Mouse (Mus musculus): ENCODE data around the gene Ahnak2.
A peak's percentile ranks its signal among the peaks of the same experiment; 100 is the strongest.

The Ahnak2 gene

DNA sequence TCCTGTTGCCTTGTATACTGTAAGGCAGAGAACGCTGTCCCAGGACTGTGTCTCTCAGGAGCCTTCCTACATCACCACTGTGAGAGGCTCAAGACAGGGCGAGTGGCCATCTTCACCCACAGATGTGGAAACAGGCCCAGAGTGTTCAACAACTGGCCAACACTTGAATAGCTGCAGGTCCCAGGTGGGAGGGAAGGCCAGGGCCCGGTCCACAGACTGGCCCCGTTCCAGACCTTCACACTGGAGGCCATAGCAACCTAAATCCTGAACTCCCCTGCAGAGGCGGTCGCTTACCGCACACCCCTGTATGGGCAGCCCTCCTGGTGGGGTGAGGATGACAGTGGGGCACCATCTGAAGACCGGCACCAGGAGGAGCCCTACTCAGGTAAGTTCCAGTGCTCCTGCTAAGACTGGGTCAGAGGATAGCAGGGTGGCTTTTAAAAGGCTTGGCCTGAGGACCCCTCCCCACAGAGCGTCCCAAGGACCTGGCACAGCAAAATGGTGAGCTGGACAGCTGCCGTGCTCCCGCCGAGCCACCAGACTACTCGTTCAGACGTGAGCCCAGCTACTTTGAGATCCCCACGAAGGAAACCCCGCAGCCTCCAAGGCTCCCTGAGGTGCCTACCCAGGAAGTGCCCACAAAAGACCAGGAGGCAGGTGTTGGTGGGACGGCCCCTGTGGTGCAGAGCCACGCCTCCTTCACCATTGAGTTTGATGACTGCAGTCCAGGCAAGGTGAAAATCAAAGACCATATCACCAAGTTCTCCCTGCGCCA, 67.4 kb downstream of the Ahnak2 start:
- no peak for DNase-seq (ENCODE audit: low read depth, low spot score)

DNA sequence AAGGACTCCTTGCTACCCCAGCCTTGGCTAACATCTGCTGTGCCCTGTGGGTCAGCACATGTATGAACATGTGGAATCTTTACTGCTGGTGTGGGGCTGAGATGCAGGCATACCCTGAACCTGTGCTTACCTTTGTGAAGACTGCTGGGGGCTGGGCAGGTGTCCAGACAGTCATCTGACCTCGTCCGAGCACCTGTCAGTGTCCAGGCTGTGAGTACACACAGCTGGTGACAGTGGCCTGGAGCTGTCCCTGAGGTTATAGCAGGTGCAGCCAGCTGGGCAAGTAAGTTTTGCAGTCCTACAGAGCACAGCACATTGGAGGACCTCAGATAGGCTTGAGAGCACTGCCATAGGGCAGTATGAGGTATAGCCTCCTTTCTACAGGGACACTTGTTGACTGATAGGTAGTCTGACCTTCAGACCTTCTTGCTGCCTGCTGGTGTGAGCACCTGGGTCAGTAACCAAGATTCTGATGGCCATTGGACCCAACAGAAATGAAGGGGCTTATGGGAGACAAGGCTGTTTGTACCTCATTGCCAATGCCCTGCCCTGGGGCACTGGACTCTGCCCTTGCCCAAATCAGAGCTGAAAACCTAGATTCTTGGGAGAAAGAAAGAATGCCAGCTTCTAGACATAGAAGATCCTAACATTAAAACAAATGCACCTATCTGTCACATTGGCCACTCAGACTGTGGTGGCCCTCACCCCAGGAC, 68.2 kb downstream of the Ahnak2 start:
- no peak for DNase-seq (ENCODE audit: low read depth, low spot score)

DNA sequence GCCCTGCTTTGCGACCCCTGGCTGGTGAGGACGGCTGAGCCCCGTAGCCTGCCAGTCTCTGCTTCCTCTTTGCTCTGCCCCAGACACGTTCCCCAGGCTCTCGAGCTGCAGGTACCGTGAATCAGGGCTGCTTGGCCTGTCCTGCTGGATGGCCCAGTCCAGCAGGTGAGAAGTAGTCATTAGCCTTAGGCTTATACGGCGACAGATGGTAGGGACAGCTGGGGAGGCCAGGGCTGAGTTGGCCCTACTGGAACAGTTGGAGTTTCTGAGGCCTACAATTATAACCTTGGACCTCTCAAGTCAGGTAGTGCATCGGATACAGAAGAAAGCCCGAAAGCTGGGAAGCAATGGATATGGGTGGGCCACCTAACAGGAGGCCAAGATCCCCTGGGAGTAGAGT, 69.9 kb downstream of the Ahnak2 start:
- DNase-seq (ENCODE audit: low read depth, low spot score), result no peak

DNA sequence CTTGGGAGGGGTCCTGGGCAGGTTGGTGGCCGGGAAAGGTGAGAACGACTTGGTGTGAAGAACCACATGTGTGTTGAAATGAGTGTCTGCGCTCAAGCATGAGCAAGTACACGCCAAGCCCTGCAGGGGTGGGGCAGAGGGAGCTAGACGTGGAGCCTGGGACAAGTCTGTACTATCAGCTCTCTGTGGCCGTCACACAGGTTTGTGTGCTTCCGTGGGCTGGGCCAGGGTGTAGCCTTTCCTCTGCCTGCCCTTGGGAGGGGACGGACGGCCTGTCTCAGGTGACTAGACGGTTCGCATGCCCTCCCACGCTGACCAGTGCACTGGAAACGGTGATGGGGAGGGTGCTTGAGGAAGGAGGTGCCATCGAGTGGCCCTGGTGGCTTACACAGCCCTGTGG, 71.6 kb downstream of the Ahnak2 start:
- no peak for DNase-seq (ENCODE audit: low read depth, low spot score)

DNA sequence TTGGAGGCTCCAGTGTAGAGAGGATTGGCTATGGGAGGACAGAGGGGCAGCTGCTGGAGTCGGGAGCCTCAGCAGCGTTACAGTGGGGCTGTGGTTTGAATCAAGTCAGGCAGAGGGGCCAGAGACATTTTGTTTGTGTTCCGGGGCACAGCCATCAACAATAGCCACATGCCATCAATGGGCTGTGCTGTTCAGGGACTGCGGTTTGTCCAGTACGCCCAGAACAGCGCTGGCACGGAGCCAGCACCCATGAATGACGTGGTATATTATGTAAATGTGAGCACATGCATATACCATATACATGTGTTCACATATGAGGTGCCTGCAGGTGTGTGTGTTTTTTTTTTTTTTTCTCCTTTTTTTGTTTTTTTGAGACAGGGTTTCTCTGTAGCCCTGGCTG, 74.7 kb downstream of the Ahnak2 start:
- no peak for DNase-seq (ENCODE audit: low read depth, low spot score)

DNA sequence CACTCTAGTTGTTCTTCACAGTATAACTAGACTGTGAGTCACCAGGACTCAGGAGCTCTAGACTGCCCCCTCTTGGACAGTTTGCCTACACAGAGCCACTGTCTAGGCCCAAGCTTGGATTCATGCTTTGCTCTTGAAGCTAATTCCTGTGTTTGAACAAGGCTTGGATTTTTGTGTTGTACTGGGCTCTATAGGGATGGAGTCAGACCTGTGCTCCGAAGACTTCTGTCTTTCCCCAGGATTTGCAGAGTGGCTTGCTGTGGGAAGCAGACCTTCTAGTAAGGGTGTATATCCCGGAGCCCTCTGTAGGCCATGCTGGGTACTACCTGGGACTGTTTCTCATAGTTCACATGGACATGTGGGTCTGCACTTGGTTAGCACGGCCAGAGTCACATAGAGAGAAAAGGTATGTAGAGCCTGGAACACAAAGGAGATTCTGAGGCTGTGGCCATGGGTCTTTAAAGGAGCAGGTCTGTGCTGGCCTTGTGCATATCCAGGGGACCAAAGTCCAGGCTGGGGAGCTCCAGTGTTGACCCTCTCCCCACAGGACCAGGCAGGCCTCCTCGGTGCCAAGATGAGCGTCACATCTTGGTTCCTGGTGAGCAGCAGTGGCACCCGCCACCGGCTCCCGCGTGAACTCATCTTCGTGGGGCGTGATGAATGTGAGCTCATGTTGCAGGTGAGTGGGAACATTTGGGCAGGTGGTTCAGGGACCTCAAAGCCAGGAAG, 78.2 kb downstream of the Ahnak2 start:
- peak; percentile 78 for DNase-seq (ENCODE audit: low read depth, low spot score)

DNA sequence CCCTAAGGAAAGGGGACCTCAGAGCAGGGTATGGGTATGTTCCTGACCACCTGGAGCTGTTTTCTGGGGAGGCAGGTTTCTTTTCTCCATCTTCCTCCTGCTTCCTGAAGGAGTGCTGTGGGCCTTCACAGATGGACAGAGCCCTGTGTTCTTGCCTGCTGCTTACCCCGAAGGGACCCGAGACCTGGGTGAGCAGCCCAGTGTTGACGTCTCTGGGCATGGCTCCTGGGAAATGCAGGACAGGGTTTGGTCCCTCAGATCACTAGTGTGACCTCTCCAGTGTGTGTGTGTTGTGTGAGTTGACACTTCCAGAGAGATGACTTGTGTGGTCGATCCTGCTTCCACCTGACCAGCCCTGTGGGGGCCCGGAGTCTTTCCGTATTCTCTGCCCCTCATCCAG, 79.0 kb downstream of the Ahnak2 start:
- no peak for DNase-seq (ENCODE audit: low read depth, low spot score)

DNA sequence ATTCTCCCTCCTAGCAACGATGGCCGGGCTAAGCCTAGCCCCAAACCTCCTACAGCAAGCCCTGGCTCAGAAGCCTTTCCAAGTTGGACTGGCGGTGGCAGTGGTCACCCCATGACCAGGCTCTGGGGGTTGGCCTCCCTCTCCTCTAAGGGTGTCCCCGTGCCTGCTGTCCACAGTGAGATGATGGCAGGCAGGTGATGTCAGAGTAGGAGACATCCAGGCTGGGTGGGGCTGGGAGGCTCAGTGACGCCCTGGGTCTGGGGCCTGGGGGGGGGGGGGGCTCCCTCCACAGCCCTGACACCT, 79.5 kb downstream of the Ahnak2 start:
- no peak for DNase-seq (ENCODE audit: low read depth, low spot score)

DNA sequence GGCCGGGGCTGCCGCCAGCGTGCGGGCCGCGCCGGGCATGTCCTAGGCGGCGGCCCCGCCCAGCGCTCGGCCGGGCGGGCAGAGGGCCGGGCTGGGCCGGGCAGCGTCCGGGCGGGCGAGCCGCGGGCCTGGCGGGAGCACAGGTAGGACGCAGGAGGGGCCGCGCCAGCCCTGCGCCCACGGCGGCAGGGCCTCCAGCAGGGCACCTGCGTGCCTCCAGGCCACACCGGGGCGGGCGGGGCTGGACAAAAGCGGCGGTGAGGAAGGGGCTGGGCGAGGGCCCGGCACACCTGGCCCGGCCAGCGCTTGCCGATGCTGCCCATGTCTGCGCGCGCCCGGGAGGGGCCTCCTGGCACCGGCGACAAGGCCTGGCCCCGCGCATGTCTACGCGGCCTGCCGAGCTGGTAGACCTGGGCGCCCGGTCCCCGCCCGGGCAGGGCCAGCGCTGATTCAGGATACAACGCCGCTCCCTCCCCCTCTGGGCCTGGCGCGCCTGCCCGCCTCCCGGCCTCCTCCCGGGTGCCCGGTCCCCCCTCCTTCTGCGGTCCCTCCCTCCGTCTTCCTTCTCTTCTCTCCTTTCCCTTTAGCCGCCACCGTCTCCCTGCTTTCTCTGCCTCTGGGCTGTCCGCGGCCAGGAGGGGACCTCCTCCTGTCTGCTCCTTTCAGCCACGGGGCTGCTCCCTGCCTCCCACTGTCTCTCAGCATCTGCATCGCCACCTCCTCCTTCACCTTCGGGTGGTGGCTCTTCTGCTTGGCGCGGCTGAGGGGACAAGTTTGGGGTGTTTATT, 80.0 kb downstream of the Ahnak2 start:
- DNase-seq (ENCODE audit: low read depth, low spot score), result no peak
